8 mouse cellular contexts compared by ENCODE assay signal in the genomic region with DNA sequence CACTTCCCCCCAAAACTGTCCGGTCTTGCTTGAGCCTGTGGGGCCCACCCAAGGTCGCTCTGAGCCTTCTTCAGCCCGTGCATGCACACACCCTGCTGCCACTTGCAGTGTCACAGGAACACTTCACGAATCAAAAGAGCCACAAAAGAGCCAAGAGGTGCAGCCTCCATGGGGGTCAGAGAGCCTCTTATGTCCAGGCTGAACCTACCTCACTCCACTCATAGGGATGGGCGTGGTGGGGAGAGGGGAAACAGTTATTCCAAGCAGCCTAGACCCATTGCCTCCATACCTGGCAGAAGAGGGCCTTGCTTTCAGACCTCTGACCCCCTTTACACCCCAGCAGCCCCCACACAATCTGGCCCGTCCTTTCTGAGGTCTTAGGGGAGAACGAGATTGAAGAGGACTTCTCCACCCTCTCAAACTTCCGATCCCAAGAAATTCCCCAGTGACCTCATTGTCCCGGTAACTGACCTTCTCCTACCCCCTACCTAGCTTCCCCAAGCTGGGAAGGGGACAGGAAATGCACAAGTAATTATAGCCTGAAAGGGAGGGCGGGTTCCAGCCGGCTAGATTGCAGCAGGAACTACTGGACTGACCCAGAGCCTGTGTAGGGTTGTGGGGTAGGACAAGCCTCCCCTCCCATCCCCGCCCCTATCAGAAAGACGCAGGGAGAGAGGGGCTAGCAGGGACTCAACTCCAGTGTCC. TPM values are rescaled to one million over a fixed set of nuclear protein-coding genes. Genes with fewer than 3 reads are reported as not detected.
DNase-seq lines count a peak whose midpoint lies in the region; ATAC-seq lines count a peak whose summit lies in the region.

No protein-coding gene starts in this region.

- no peaks in the 10 kb centered on the region for H3K9me3 ChIP-seq in forebrain, embryonic 12.5 days
- H3K9me3 ChIP-seq in kidney, embryonic 14.5 days (ENCODE audit: control insufficient read depth, low read length): no peaks in the 10 kb centered on the region
- no peaks in the 10 kb centered on the region for H3K9me3 ChIP-seq in midbrain, embryonic 13.5 days

- H3K9ac ChIP-seq in forebrain, embryonic 12.5 days: no peak overlapping the region
- no peak overlapping the region for H3K9ac ChIP-seq in kidney, embryonic 14.5 days (ENCODE audit: low read depth, low read length)
- H3K9ac ChIP-seq in midbrain, embryonic 13.5 days (replicated peaks): no peak overlapping the region

- no peak overlapping the region for H3K27ac ChIP-seq in forebrain, embryonic 12.5 days
- H3K27ac ChIP-seq in kidney, embryonic 14.5 days (ENCODE audit: low read depth, low read length): no peak overlapping the region
- no peak overlapping the region for H3K27ac ChIP-seq in midbrain, embryonic 13.5 days

- H3K4me3 ChIP-seq in forebrain, embryonic 12.5 days (replicated peaks): no peak overlapping the region
- peak overlapping the region; percentile 52 for H3K4me3 ChIP-seq in kidney, embryonic 14.5 days (ENCODE audit: low read length)
- no peak overlapping the region for H3K4me3 ChIP-seq in midbrain, embryonic 13.5 days (replicated peaks)

- peaks cover 72% of the 10 kb centered on the region for H3K27me3 ChIP-seq in forebrain, embryonic 12.5 days
- peaks cover 9% of the 10 kb centered on the region for H3K27me3 ChIP-seq in kidney, embryonic 14.5 days (ENCODE audit: control insufficient read depth, insufficient read depth, low read length)
- peaks cover 74% of the 10 kb centered on the region for H3K27me3 ChIP-seq in midbrain, embryonic 13.5 days

- H3K4me1 ChIP-seq in forebrain, embryonic 12.5 days: peaks cover 35% of the 10 kb centered on the region
- peaks cover 36% of the 10 kb centered on the region for H3K4me1 ChIP-seq in kidney, embryonic 14.5 days (ENCODE audit: control insufficient read depth, insufficient read depth, low read length)
- peaks cover 35% of the 10 kb centered on the region for H3K4me1 ChIP-seq in midbrain, embryonic 13.5 days (replicated peaks)

- peak; percentile 98 for DNase-seq in heart, adult 11 months
- no peak for DNase-seq in heart, postnatal 25 days (ENCODE audit: low spot score)
- DNase-seq in spleen, adult 12 weeks (ENCODE audit: low spot score): no peak
- no peak for DNase-seq in T-cell, adult 2 months (ENCODE audit: low spot score)
- no peak for DNase-seq in urinary bladder, adult 18-20 months (ENCODE audit: low spot score in 2 of 2)

- intact Hi-C loops in heart, postnatal 25 days (cut with DNase I): no loop called here

- WGBS in forebrain, embryonic 12.5 days: 35% methylated on average over 13 of the region's 13 CpGs
- 23% methylated on average over 13 of the region's 13 CpGs for WGBS in kidney, embryonic 14.5 days
- 33% methylated on average over 13 of the region's 13 CpGs for WGBS in midbrain, embryonic 13.5 days

- no peaks in the 10 kb centered on the region for H3K36me3 ChIP-seq in forebrain, embryonic 12.5 days (replicated peaks)
- H3K36me3 ChIP-seq in kidney, embryonic 14.5 days (ENCODE audit: control insufficient read depth, insufficient read depth, low read length): no peaks in the 10 kb centered on the region
- H3K36me3 ChIP-seq in midbrain, embryonic 13.5 days: no peaks in the 10 kb centered on the region

- no peak for ATAC-seq in forebrain, embryonic 12.5 days (ENCODE audit: low FRiP score)
- ATAC-seq in kidney, embryonic 14.5 days (ENCODE audit: low FRiP score, low TSS enrichment): no peak
- no peak for ATAC-seq in midbrain, embryonic 13.5 days

- peak overlapping the region; percentile 95; the same call in 1 of the 2 replicates for H3K4me2 ChIP-seq in forebrain, embryonic 12.5 days
- H3K4me2 ChIP-seq in kidney, embryonic 14.5 days (replicated peaks; ENCODE audit: low read depth, low read length): peak overlapping the region; percentile 95
- H3K4me2 ChIP-seq in midbrain, embryonic 13.5 days (replicated peaks): peak overlapping the region; percentile 81

RNA-seq across cellular contexts. Expression of gene Rapgef3, which starts 2.5 kb away (rescaled TPM):
- total RNA-seq in heart, postnatal 25 days (2021): 10 to 100 TPM; 20.7 to 26.5 TPM
- polyA plus RNA-seq in forebrain, embryonic 12.5 days (2016; fragmentation: Nextera tagmentation; extraction: Ambion mirVana): 6.2 and 6.3 TPM in 2 replicates
- polyA plus RNA-seq in kidney, embryonic 14.5 days (2014; fragmentation: Nextera tagmentation; extraction: Ambion mirVana): 11.9 and 15.7 TPM in 2 replicates
- 7.2 and 9.0 TPM in 2 replicates for polyA plus RNA-seq in midbrain, embryonic 13.5 days (2015; fragmentation: Nextera tagmentation; extraction: Ambion mirVana)

RNA-seq across cellular contexts. Expression of gene Slc48a1, which starts 13.1 kb away (rescaled TPM):
- total RNA-seq in heart, postnatal 25 days (2021): 10 to 100 TPM; 76.5 to 83.0 TPM
- polyA plus RNA-seq in forebrain, embryonic 12.5 days (2016; fragmentation: Nextera tagmentation; extraction: Ambion mirVana): 36.6 and 38.1 TPM in 2 replicates
- 34.4 and 36.1 TPM in 2 replicates for polyA plus RNA-seq in kidney, embryonic 14.5 days (2014; fragmentation: Nextera tagmentation; extraction: Ambion mirVana)
- polyA plus RNA-seq in midbrain, embryonic 13.5 days (2015; fragmentation: Nextera tagmentation; extraction: Ambion mirVana): 48.0 and 59.8 TPM in 2 replicates

RNA-seq across cellular contexts. Expression of gene Endou, which starts 34.1 kb away (rescaled TPM):
- total RNA-seq in heart, postnatal 25 days (2021): 1 to 10 TPM; 1.4 to 1.8 TPM
- polyA plus RNA-seq in forebrain, embryonic 12.5 days (2016; fragmentation: Nextera tagmentation; extraction: Ambion mirVana): 0.10 and 0.33 TPM in 2 replicates
- polyA plus RNA-seq in kidney, embryonic 14.5 days (2014; fragmentation: Nextera tagmentation; extraction: Ambion mirVana): 0.20 and 0.34 TPM in 2 replicates
- 0.17 and 0.31 TPM in 2 replicates for polyA plus RNA-seq in midbrain, embryonic 13.5 days (2015; fragmentation: Nextera tagmentation; extraction: Ambion mirVana)

RNA-seq across cellular contexts. Expression of gene Rpap3, which starts 59.6 kb away (rescaled TPM):
- 10 to 100 TPM; 12.8 to 14.3 TPM for total RNA-seq in heart, postnatal 25 days (2021)
- polyA plus RNA-seq in forebrain, embryonic 12.5 days (2016; fragmentation: Nextera tagmentation; extraction: Ambion mirVana): 42.2 and 42.6 TPM in 2 replicates
- 37.2 and 47.2 TPM in 2 replicates for polyA plus RNA-seq in kidney, embryonic 14.5 days (2014; fragmentation: Nextera tagmentation; extraction: Ambion mirVana)
- polyA plus RNA-seq in midbrain, embryonic 13.5 days (2015; fragmentation: Nextera tagmentation; extraction: Ambion mirVana): 32.8 and 37.0 TPM in 2 replicates
